Mouse (Mus musculus) liver, adult 2 months (tissue): ENCODE measurements at regions not wholly inside any gene's neighbourhood (a gene's known extent, or its start where the extent isn't known, plus 50 kb on each side); places are given as distances from the start of the nearest gene placed in this dataset.

ENCODE experiments used
- DNase-seq: peaks from one replicate; pipeline ENCODE4 v3.0.0-alpha.2; 2011; ENCODE audit warnings: low read depth, low spot score; ENCODE audit errors: extremely low read depth
- H3K27ac ChIP-seq: fragments of 200-500 bp; replicated peaks from 2 replicates; pipeline ENCODE4 v1.5.1; 2012; ENCODE audit warnings: low read depth, mild to moderate bottlenecking, control low read depth, inconsistent platforms, low read length; ENCODE audit not compliant: insufficient read depth
- H3K27me3 ChIP-seq: fragments of 200-500 bp; 2 replicates; pipeline ENCODE4 v1.6.1; 2012; ENCODE audit warnings: mild to moderate bottlenecking, moderate library complexity, low read length, inconsistent platforms; ENCODE audit not compliant: control insufficient read depth, insufficient read depth
- H3K36me3 ChIP-seq: fragments of 200-500 bp; 2 replicates; pipeline ENCODE4 v1.6.1; 2012; ENCODE audit warnings: low read length, inconsistent platforms; ENCODE audit not compliant: control insufficient read depth, insufficient read depth
- H3K4me1 ChIP-seq: fragments of 200-500 bp; 2 replicates; pipeline ENCODE4 v1.6.1; 2011; ENCODE audit warnings: low read length; ENCODE audit not compliant: control insufficient read depth, insufficient read depth
- H3K4me3 ChIP-seq: fragments of 200-500 bp; 2 replicates; pipeline ENCODE4 v1.5.1; 2011; ENCODE audit warnings: low read depth, mild to moderate bottlenecking, control low read depth, low read length, moderate library complexity; ENCODE audit not compliant: insufficient read depth
- H3K79me2 ChIP-seq: fragments of 200-500 bp; 2 replicates; pipeline ENCODE4 v1.6.1; 2012; ENCODE audit warnings: inconsistent platforms, mild to moderate bottlenecking, low read length, moderate library complexity; ENCODE audit not compliant: control insufficient read depth, insufficient read depth
- H3K9ac ChIP-seq: fragments of 200-500 bp; 2 replicates; pipeline ENCODE4 v1.6.1; 2012; ENCODE audit warnings: low read depth, mild to moderate bottlenecking, control low read depth, inconsistent platforms, low read length
- CTCF ChIP-seq: fragments of 200-500 bp; IDR thresholded peaks from 2 replicates; pipeline ENCODE4 v1.5.1; 2011; ENCODE audit warnings: low read depth, low read length, control low read depth
- POLR2A ChIP-seq: fragments of 200-500 bp; IDR thresholded peaks from 2 replicates; pipeline ENCODE4 v1.6.1; 2011; ENCODE audit warnings: low read length, control low read depth; ENCODE audit not compliant: insufficient read depth; ENCODE audit errors: extremely low read depth
- WGBS: fragments of 180-500 bp; shearing (Covaris S2); methylation state at CpG from one replicate; pipeline ENCODE4 v1.1.7; 2018; 5-methylcytosine and 5-hydroxymethylcytosine counted together

GRCm38 (mm10) chr11:26956153-26956552 is 362.4 kb upstream of the Vrk2 start:
- Histone ChIP-seq H3K4me1 (no peaks in the 10 kb centered on the region), H3K4me3 (no peak overlapping the region), H3K9ac (no peak overlapping the region), H3K27me3 (no peaks in the 10 kb centered on the region; the same call in 1 of the 2 replicates), H3K79me2 (no peaks in the 10 kb centered on the region), H3K36me3 (no peaks in the 10 kb centered on the region), H3K27ac (no peak overlapping the region)
- 49% methylated on average over 3 of the region's 3 CpGs for WGBS
- no peak for TF ChIP-seq POLR2A
- no peak for TF ChIP-seq CTCF
- DNase-seq: no peak

GRCm38 (mm10) chr11:26931766-26932165 is 338.0 kb upstream of the Vrk2 start:
- Histone ChIP-seq H3K27ac (no peak overlapping the region), H3K4me3 (no peak overlapping the region), H3K36me3 (no peaks in the 10 kb centered on the region), H3K4me1 (no peaks in the 10 kb centered on the region), H3K79me2 (no peaks in the 10 kb centered on the region), H3K27me3 (no peaks in the 10 kb centered on the region), H3K9ac (no peak overlapping the region)
- DNase-seq: no peak
- TF ChIP-seq CTCF (no peak), POLR2A (no peak)
- 41% methylated on average over 3 of the region's 3 CpGs for WGBS

GRCm38 (mm10) chr11:26907099-26907498 is 313.3 kb upstream of the Vrk2 start:
- TF ChIP-seq CTCF (no peak), POLR2A (no peak)
- Histone ChIP-seq H3K79me2 (no peaks in the 10 kb centered on the region), H3K27ac (no peak overlapping the region), H3K27me3 (no peaks in the 10 kb centered on the region), H3K4me3 (no peak overlapping the region), H3K4me1 (no peaks in the 10 kb centered on the region), H3K36me3 (no peaks in the 10 kb centered on the region), H3K9ac (no peak overlapping the region)
- no peak for DNase-seq
- WGBS: 57% methylated on average over 3 of the region's 3 CpGs

GRCm38 (mm10) chr11:26881635-26882034 is 287.8 kb upstream of the Vrk2 start:
- Histone ChIP-seq H3K4me3 (no peak overlapping the region), H3K4me1 (no peaks in the 10 kb centered on the region), H3K36me3 (no peaks in the 10 kb centered on the region), H3K27me3 (no peaks in the 10 kb centered on the region), H3K79me2 (no peaks in the 10 kb centered on the region), H3K27ac (no peak overlapping the region), H3K9ac (no peak overlapping the region)
- TF ChIP-seq POLR2A (no peak), CTCF (no peak)
- no peak for DNase-seq
- 57% methylated on average over 6 of the region's 6 CpGs for WGBS
